Mouse (Mus musculus) frontal cortex, postnatal 36 days (tissue): ENCODE results near the gene Olfr62.

Source experiments
- DNase-seq, 2 experiments: peaks; one replicate each; pipeline ENCODE4 v3.0.0; 2022; ENCODE audit warnings: low spot score in 2 of 2

Olfr62 gene

GRCm38 (mm10) chr4:118658652-118659051 is at the start of gene Olfr62:
Gene Olfr62 (plus strand): TSS chr4:118658952.
- no peak for DNase-seq

DNA sequence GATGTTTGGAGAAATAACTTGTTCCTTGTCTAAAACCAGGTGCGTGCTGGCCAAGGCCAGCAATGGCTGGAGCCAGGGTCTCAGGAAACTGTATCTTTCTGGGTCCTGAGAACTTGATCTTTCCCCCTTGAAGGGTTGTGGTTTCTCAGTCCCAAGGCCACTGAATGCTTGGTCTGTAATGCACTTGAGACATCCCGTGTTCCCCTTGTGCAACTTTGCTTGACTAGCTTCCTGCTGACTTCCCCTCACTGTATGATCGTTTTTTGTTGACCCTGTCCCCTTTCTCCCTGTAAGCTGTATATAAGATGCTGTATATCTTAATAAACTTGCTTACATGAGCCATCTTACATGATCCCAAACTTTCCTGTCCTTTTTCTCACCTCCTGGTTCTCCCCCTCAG is 48.9 kb upstream of the Olfr62 start:
- no peak for DNase-seq

- peak in 1 of 2 experiments; percentile 17 for DNase-seq
Observed at GRCm38 (mm10) chr4:118612619-118613018, 46.1 kb upstream of the Olfr62 start.

DNA sequence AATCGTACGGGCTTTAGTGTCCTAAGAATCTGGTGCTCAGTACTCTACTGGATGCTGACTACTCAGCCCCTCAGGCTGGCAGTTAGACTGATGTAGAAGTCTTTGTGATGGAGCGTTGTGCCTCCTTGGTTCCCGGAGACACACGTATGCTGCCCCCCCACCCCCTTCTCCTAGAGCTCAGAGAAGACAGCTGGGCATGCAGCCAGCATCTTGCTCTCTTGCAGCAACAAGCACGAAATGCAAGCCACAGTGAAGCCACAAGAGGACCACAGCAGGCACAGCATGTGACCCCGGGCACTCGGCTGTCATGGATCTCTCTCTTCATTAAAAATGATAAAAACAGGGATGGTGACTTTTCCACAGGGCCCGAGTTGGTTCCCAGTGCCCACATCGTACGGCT is 43.3 kb upstream of the Olfr62 start:
- DNase-seq, result no peak

DNA sequence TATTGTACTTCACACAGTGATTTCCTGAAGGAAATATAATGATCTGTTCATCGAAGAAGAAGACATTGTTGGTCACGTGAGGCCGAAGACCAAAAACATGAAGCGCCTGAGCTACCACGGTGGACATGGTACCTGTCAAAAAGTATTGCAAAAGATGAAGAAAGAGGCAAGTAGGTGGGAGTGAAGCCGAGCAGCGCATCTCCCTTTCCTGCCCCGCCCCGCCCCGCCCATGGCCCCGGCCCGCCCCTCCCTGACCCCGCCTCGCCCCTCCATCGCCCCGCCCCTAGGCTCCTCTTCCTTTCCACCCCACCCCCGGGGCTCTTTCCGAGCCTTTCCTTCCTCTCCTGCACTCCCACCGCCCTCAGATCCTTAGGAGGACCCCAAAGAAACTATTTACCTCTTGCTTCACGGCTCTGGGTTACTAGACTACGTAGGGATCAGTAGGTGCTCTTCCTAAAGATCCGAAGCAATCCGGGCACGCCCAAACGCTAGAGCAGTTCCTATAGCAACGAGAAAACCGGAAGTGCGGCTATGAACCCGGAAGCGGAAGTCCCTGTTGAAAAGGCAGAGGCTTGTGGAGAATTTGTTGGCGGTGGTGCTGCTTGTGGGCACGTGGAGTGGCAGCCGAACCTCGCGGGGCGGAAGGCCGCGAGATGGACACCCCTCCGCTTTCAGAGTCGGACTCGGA is 38.3 kb upstream of the Olfr62 start, which contains the start of the genes Cfap57 and Ebna1bp2:
Gene Cfap57, minus strand, starts transcription at position 499 of the 688 bp plus-strand sequence.
Gene Ebna1bp2, plus strand, starts transcription at position 521 of the 688 bp plus-strand sequence.
- peak; percentile 90 to 95 for DNase-seq

DNA sequence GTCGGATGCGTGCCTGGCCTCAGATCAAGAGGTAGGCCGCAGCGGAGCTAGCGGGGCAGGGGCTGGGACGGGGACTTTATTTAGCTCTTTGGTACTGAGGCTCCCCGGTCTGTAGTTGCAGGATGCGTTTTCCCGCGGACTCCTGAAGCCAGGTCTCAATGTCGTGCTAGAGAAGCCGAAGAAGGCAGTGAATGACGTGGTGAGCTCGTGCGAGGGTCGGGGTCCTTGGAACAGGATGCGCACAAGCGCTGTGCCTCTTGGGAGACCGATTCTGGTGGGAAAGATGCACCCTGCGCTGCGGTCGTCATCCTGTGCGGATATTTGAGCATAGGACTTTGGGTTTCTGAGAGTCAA is 37.8 kb upstream of the Olfr62 start:
- DNase-seq, result no peak

DNA sequence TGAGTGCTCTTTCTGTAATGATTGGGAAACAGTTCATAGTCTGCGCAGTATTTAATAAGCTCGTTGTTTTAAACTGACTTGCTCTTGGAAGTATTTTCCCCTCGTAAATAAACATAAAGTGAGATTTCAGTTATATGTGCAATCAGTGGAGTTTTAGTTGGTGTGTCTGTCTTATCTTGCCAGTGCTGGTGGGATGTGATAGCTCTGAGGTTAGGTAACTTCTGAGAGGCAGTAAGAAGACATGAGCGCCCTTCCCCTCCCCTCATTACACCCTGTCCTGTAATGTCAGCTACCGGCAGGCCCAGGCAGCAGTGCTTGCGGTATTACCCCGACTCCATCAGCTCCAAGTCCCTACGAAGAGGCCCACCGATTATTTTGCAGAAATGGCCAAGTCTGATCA is 37.0 kb upstream of the Olfr62 start:
- no peak for DNase-seq

- DNase-seq, result no peak
Observed at GRCm38 (mm10) chr4:118630261-118630660, 28.5 kb upstream of the Olfr62 start.

DNA sequence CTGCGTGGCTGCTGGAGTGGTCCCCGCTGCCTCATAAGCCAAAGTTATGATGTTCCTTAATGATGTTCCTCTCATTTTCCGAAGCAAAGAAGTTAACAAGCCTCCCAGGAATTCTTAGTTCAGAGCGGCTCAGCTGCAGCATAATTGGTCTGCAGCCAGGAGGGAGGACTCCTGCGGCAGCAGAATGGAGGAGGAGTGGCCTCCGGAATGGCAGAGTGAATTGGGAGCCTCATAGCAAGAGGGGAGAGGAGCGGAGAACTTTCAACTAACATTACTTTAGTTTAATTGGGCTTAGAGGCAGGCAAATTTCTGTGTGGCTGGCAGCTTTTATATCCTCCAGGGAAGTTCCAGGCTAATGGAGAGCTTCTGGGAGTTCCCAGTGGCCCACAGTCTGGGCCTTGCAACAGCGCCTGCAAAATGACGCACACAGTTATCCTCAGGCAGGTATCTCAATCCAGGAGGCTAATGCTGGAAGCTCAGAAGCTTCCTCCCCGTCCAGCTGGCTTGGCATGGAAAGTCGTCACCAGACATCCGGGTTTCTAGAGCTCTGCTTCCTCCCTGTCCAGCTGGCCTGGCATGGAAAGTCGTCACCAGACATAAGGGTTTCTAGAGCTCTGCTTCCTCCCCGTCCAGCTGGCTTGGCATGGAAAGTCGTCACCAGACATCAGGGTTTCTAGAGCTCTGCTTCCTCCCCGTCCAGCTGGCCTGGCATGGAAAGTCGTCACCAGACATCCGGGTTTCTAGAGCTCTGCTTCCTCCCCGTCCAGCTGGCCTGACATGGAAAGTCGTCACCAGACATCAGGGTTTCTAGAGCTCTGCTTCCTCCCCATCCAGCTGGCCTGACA is 16.2 kb upstream of the Olfr62 start:
- peak; percentile 5 to 13 for DNase-seq

DNA sequence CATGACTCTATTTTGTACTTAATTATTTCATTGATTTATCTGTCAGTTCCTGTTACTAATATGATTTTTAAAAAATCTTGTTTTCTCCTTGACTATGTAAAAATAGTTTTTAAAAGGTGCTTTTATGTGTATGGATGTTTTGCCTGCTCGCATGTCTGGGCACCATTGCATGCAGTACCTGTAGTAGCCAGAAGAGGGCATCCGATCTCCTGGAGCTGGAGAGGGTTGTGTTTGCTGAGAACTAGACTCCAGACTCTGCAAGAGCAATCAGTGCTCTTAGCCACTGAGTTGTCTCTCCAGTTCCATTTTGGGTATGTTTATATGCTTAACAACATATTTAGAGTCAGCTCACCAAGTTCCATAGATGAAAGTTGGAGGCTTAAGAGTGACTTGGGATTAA is 13.5 kb upstream of the Olfr62 start:
- DNase-seq, result peak; percentile 58 to 67

DNA sequence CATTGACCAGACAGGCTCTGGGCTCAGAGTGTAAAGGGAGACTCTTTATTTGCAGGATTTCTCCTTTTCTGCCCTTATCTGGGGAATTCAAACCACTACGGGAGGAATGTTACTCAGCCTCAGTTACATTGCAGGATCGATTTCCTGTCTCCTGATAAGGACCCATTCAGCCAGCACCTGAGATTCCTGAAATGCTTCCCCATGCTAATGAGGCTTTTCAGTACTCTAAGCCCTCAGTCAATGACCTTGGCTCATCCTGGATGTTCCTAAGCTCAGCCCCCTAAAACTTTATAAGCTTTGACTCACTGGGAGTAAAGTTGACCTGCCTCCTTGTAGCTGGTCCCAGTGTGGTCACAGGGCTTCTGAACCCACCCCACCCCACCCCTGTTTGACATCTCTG is 28.3 kb downstream of the Olfr62 start:
- no peak for DNase-seq

DNA sequence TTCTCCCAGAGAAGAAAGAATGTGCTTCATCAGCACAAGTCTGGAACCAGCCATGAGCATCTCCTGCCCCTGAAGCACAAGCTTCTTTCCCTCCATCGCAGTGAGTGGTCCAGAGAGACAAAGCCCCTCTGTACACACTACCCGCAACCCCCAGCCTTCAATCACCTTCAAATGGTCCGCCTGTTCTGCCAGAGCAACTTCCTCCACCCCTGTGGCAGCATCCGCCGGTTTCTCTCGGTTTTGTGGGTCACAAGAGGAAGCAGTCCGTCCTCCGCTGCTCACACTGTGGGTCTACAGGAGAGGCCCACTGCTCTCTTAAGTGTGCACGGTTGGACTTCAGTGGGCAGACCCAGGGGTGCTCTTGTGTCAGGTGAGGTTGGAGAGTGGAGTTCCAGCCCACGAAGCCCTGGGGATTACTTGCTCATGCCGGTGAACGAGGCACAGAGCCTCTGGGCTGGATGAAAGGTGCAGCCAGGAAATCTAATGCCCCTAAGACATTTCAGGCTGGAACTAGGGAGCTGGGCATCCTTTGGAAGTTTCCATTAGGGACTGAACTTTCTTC is 33.7 kb downstream of the Olfr62 start, which contains the start of gene Olfr1342:
Gene Olfr1342, minus strand, starts transcription at position 345 of the 562 bp plus-strand sequence.
- no peak for DNase-seq

GRCm38 (mm10) chr4:118693812-118694211 is 35.1 kb downstream of the Olfr62 start:
- peak in 1 of 2 experiments; percentile 3 for DNase-seq

GRCm38 (mm10) chr4:118703223-118703622 is 44.5 kb downstream of the Olfr62 start, which contains the start of gene Olfr1341:
Gene Olfr1341 (plus strand): TSS chr4:118703523.
- no peak for DNase-seq

DNA sequence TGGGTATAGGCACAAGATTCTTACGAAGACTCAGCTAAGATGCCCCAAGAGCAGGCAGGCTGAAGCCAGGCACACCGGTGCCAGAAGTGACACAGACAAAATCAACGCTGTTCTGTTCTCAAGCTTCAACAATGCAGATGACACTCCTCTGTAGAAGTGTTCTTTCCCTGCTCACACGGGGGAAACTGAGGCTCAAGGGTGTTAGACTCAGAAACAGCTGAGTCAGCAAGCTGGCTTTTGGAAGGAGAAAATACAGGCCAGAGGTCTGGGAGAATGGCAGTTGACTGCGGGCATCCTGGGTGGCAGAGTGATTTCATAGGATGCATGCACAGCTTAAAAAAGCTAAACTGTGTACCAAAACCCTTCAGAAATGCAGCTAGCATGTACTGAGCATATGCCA is 49.3 kb downstream of the Olfr62 start:
- DNase-seq, result no peak

GRCm38 (mm10) chr4:118711656-118712055 is 52.9 kb downstream of the Olfr62 start:
- DNase-seq, result no peak
